Mouse (Mus musculus) heart, embryonic 11.5 days (tissue): ENCODE data around the gene Adgre5. TPM values are rescaled to one million over a fixed set of nuclear protein-coding genes. Genes with fewer than 3 reads are reported as not detected.

Source experiments
- ATAC-seq: fragments of 200-750 bp; cut with Nextera tagmentation; replicated peaks from 2 replicates; pipeline ENCODE4 v1.8.0; 2017; ENCODE audit warnings: moderate library complexity; ENCODE audit not compliant: insufficient number of reproducible peaks, low FRiP score, low TSS enrichment
- H3K27ac ChIP-seq: fragments of 300-500 bp; sonication (generic); 2 replicates; pipeline ENCODE4 v1.5.1; 2014; ENCODE audit warnings: mild to moderate bottlenecking, low read depth, low read length
- H3K27me3 ChIP-seq: fragments of 300-500 bp; sonication (generic); 2 replicates; pipeline ENCODE4 v1.6.1; 2014; ENCODE audit warnings: mild to moderate bottlenecking, low read length, mixed read lengths; ENCODE audit not compliant: control insufficient read depth, insufficient read depth
- H3K36me3 ChIP-seq: fragments of 300-500 bp; sonication (generic); 2 replicates; pipeline ENCODE4 v1.6.1; 2014; ENCODE audit warnings: mild to moderate bottlenecking, low read length, moderate library complexity, mixed read lengths; ENCODE audit not compliant: control insufficient read depth, insufficient read depth
- H3K4me1 ChIP-seq: fragments of 300-500 bp; sonication (generic); 2 replicates; pipeline ENCODE4 v1.6.1; 2014; ENCODE audit warnings: low read length; ENCODE audit not compliant: control insufficient read depth, insufficient read depth
- H3K4me2 ChIP-seq: fragments of 300-500 bp; sonication (generic); 2 replicates; pipeline ENCODE4 v1.6.1; 2014; ENCODE audit warnings: mild to moderate bottlenecking, moderate library complexity
- H3K4me3 ChIP-seq: fragments of 300-500 bp; sonication (generic); 2 replicates; pipeline ENCODE4 v1.5.1; 2014; ENCODE audit warnings: low read depth, low read length
- H3K9ac ChIP-seq: fragments of 300-500 bp; sonication (generic); 2 replicates; pipeline ENCODE4 v1.6.1; 2014; ENCODE audit warnings: mild to moderate bottlenecking, low read depth, low read length, moderate library complexity
- H3K9me3 ChIP-seq: fragments of 300-500 bp; sonication (generic); replicated peaks from 2 replicates; pipeline ENCODE4 v1.6.1; 2016; ENCODE audit warnings: low read length; ENCODE audit not compliant: control insufficient read depth
- WGBS: fragments of 180-500 bp; shearing (Covaris S2); extraction: QIAGEN DNeasy Blood & Tissue Kit; methylation state at CpG from one replicate; pipeline ENCODE4 v1.1.7; 2014; ENCODE audit not compliant: insufficient replicate concordance; 5-methylcytosine and 5-hydroxymethylcytosine counted together
- polyA plus RNA-seq: library from polyadenylated mRNA; unstranded; fragments of >200 nt; fragmentation: Nextera tagmentation; extraction: Ambion mirVana; gene quantifications from 2 replicates; pipeline ENCODE4 v1.2.1, GENCODE M21; 2014

Gene Adgre5
- polyA plus RNA-seq, 1 experiment from 2014 or later = 17.6 TPM

- peak overlapping the region; percentile 75 for H3K27ac ChIP-seq
- peak overlapping the region; percentile 80 for H3K9ac ChIP-seq
- H3K9me3 ChIP-seq = no peaks in the 10 kb centered on the region
- peaks cover 17% of the 10 kb centered on the region; the same call in 1 of the 2 replicates for H3K4me1 ChIP-seq
- under 1% methylated on average over 27 of the region's 28 CpGs for WGBS
- H3K4me2 ChIP-seq = peak overlapping the region; percentile 80
- peak overlapping the region; percentile 39 for H3K4me3 ChIP-seq
- ATAC-seq = peak; percentile 73
- H3K36me3 ChIP-seq = no peaks in the 10 kb centered on the region
- H3K27me3 ChIP-seq = no peaks in the 10 kb centered on the region; the same call in 1 of the 2 replicates
Observed at GRCm38 (mm10) chr8:83747661-83748346, 6.7 kb upstream of the Adgre5 start.

- no peaks in the 10 kb centered on the region for H3K36me3 ChIP-seq
- H3K9me3 ChIP-seq = no peaks in the 10 kb centered on the region
- H3K9ac ChIP-seq = no peak overlapping the region
- peaks cover 30% of the 10 kb centered on the region for H3K4me1 ChIP-seq
- WGBS = 74% methylated on average over 4 of the region's 4 CpGs
- H3K4me3 ChIP-seq = no peak overlapping the region
- no peak overlapping the region for H3K27ac ChIP-seq
- H3K4me2 ChIP-seq = no peak overlapping the region
- H3K27me3 ChIP-seq = no peaks in the 10 kb centered on the region; the same call in 1 of the 2 replicates
- no peak for ATAC-seq
Observed at GRCm38 (mm10) chr8:83744070-83744469, 2.9 kb upstream of the Adgre5 start.

- Histone ChIP-seq H3K4me2 (no peak overlapping the region), H3K27me3 (no peaks in the 10 kb centered on the region; the same call in 1 of the 2 replicates), H3K4me3 (no peak overlapping the region), H3K36me3 (no peaks in the 10 kb centered on the region), H3K9ac (no peak overlapping the region), H3K27ac (no peak overlapping the region), H3K9me3 (no peaks in the 10 kb centered on the region), H3K4me1 (peaks cover 25% of the 10 kb centered on the region)
- no peak for ATAC-seq
- WGBS = 80% methylated on average over 6 of the region's 6 CpGs
Observed at GRCm38 (mm10) chr8:83742968-83743367, 1.8 kb upstream of the Adgre5 start.

- Histone ChIP-seq H3K4me3 (peak overlapping the region; percentile 57), H3K27ac (no peak overlapping the region), H3K4me2 (peak overlapping the region; percentile 89), H3K27me3 (no peaks in the 10 kb centered on the region), H3K9ac (no peak overlapping the region), H3K36me3 (no peaks in the 10 kb centered on the region), H3K4me1 (peaks cover 24% of the 10 kb centered on the region), H3K9me3 (no peaks in the 10 kb centered on the region)
- ATAC-seq = no peak
- WGBS = 76% methylated on average over 19 of the region's 19 CpGs
Observed at GRCm38 (mm10) chr8:83741849-83742655, 926 bp upstream of the Adgre5 start.

GRCm38 (mm10) chr8:83740586-83740975, 545 bp downstream of the Adgre5 start:
- no peaks in the 10 kb centered on the region for H3K9me3 ChIP-seq
- WGBS = 18% methylated on average over 3 of the region's 3 CpGs
- H3K4me3 ChIP-seq = peak overlapping the region; percentile 57
- H3K4me2 ChIP-seq = peak overlapping the region; percentile 89
- no peak for ATAC-seq
- H3K9ac ChIP-seq = peak overlapping the region; percentile 72
- H3K27me3 ChIP-seq = no peaks in the 10 kb centered on the region
- no peaks in the 10 kb centered on the region for H3K36me3 ChIP-seq
- peak overlapping the region; percentile 10; the same call in 1 of the 2 replicates for H3K27ac ChIP-seq
- peaks cover 24% of the 10 kb centered on the region for H3K4me1 ChIP-seq

- WGBS = 35% methylated on average over 8 of the region's 8 CpGs
- H3K9ac ChIP-seq = no peak overlapping the region
Observed at GRCm38 (mm10) chr8:83739711-83740468, 1.2 kb downstream of the Adgre5 start.

GRCm38 (mm10) chr8:83738949-83739710, 2.0 kb downstream of the Adgre5 start:
- Histone ChIP-seq H3K9me3 (no peaks in the 10 kb centered on the region), H3K27me3 (no peaks in the 10 kb centered on the region), H3K4me1 (peaks cover 24% of the 10 kb centered on the region), H3K36me3 (no peaks in the 10 kb centered on the region), H3K4me3 (no peak overlapping the region), H3K4me2 (peak overlapping the region; percentile 20; the same call in 1 of the 2 replicates), H3K9ac (no peak overlapping the region), H3K27ac (no peak overlapping the region)
- WGBS = 68% methylated on average over 10 of the region's 10 CpGs
- ATAC-seq = no peak

More at GRCm38 (mm10) chr8:83739711-83740468, 1.2 kb downstream of the Adgre5 start:
- Histone ChIP-seq H3K27ac (no peak overlapping the region), H3K4me1 (peaks cover 24% of the 10 kb centered on the region), H3K9me3 (no peaks in the 10 kb centered on the region), H3K27me3 (no peaks in the 10 kb centered on the region), H3K36me3 (no peaks in the 10 kb centered on the region), H3K4me3 (peak overlapping the region; percentile 57), H3K4me2 (peak overlapping the region; percentile 89)
- no peak for ATAC-seq
